Mouse (Mus musculus): ENCODE measurements around the gene Olfr1301. TPM values are rescaled to one million over a fixed set of nuclear protein-coding genes. Genes with fewer than 3 reads are reported as not detected.

Olfr1301 gene
- not detected in 2 replicates for polyA plus RNA-seq (2012; ENCODE audit: insufficient read depth, insufficient read length, missing spikeins)

DNA sequence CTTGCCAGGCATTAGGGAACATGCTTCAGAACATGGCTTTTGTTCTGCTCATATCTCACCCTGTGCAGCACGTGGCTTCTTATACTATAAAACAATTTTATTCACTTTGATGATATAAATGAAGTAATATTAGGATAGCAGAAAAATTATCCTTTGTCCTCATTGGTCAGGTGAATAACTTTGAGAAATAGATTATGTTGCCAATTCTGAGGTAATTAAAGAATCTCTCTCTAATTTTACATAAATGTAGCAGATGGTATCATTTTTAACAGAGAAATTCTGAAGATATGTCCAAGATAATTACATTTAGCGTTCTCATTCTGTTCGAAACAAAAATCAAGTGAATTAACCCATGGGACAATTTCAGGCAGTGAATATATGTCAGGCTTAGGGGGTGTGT, at the start of gene Olfr1301:
TSS of gene Olfr1301 (plus strand) at position 301 of the 400 bp plus-strand sequence.
- Histone ChIP-seq H3K4me3 (ENCODE audit: insufficient read depth, low read length) (no peak within 1 kb of the TSS), H3K27ac (ENCODE audit: insufficient read depth, low read depth, low read length) (no peak within 1 kb of the TSS), H3K4me1 (ENCODE audit: control insufficient read depth, insufficient read depth, low read length) (no peaks in the 10 kb centered on the region)
- TF ChIP-seq CTCF (IDR thresholded peaks at IDR 0.05; ENCODE audit: low read depth, low read length), result no peak
- TF ChIP-seq POLR2A (IDR thresholded peaks at IDR 0.05; ENCODE audit: borderline replicate concordance, low read depth, low read length), result no peak

DNA sequence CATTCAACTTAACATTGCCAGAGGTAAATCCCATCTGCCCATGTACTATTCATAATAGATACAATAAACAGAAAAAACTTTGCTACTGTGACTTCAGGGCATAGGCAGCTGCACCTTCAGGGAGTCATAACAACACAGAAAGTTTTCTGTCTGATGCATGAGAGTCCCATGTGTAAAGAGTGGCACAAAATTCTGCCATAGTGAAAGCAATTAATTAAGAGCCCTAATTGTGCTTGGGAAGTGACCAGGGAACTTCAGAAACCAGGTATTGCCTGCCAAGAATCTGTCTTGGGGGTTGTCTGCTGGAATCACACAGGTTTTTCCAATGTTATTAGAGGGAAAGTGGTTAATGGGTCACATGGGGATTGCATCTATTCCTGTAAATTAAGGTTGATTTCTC, 24.1 kb upstream of the Olfr1301 start:
- TF ChIP-seq POLR2A (IDR thresholded peaks at IDR 0.05; ENCODE audit: borderline replicate concordance, low read depth, low read length) (no peak), CTCF (IDR thresholded peaks at IDR 0.05; ENCODE audit: low read depth, low read length) (no peak)
- no peak overlapping the region for H3K27ac ChIP-seq (ENCODE audit: insufficient read depth, low read depth, low read length)
- no peak overlapping the region for H3K4me3 ChIP-seq (ENCODE audit: insufficient read depth, low read length)
- no peaks in the 10 kb centered on the region for H3K4me1 ChIP-seq (ENCODE audit: control insufficient read depth, insufficient read depth, low read length)

DNA sequence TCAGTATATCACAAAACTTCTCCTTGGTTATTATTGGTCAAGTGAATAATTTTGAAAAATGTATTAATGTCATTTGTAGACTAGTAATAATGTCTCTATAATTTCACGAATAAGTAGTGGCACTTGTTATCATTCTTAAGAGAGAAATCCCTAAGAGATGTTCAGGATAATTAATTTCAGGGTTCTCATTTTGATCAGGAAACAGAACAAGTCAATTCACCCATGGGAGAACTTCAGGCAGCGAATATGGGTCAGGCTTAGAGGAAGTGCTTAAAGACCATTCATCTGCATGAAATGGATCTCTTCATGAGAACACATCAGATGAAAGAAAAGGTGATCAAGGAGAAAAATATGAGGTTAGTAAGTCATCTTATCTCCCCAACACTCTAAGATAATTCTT, 26.3 kb downstream of the Olfr1301 start, which contains the start of gene Olfr1302:
TSS of gene Olfr1302 (plus strand) at position 301 of the 400 bp plus-strand sequence.
- H3K27ac ChIP-seq (ENCODE audit: insufficient read depth, low read depth, low read length), result no peak within 1 kb of the TSS
- no peak within 1 kb of the TSS for H3K4me3 ChIP-seq (ENCODE audit: insufficient read depth, low read length)
- TF ChIP-seq POLR2A (IDR thresholded peaks at IDR 0.05; ENCODE audit: borderline replicate concordance, low read depth, low read length), result no peak
- H3K4me1 ChIP-seq (ENCODE audit: control insufficient read depth, insufficient read depth, low read length), result no peaks in the 10 kb centered on the region

Other genes with a start within 250 kb of the Olfr1301 start
- not detected in 2 replicates for gene Olfr1293-ps, start 225.8 kb upstream of the Olfr1301 start, polyA plus RNA-seq (2012; ENCODE audit: insufficient read depth, insufficient read length, missing spikeins)
- gene Olfr1294, start 210.7 kb upstream of the Olfr1301 start, polyA plus RNA-seq (2012; ENCODE audit: insufficient read depth, insufficient read length, missing spikeins), result not detected in 2 replicates
- gene Olfr1295, start 181.3 kb upstream of the Olfr1301 start, polyA plus RNA-seq (2012; ENCODE audit: insufficient read depth, insufficient read length, missing spikeins), result not detected in 2 replicates
- 0.33 TPM in 1 of 2 replicates, not detected in the other for gene Olfr1297, start 124.5 kb upstream of the Olfr1301 start, polyA plus RNA-seq (2012; ENCODE audit: insufficient read depth, insufficient read length, missing spikeins)
- gene Olfr1298, start 101.8 kb upstream of the Olfr1301 start, polyA plus RNA-seq (2012; ENCODE audit: insufficient read depth, insufficient read length, missing spikeins), result not detected in 2 replicates
- not detected in 2 replicates for gene Olfr1299, start 89.6 kb upstream of the Olfr1301 start, polyA plus RNA-seq (2012; ENCODE audit: insufficient read depth, insufficient read length, missing spikeins)
- not detected in 2 replicates for gene Olfr1302, start 26.4 kb downstream of the Olfr1301 start, polyA plus RNA-seq (2012; ENCODE audit: insufficient read depth, insufficient read length, missing spikeins)
- gene Olfr1303, start 69.3 kb downstream of the Olfr1301 start, polyA plus RNA-seq (2012; ENCODE audit: insufficient read depth, insufficient read length, missing spikeins), result not detected in 2 replicates
- not detected in 2 replicates for gene Olfr1305, start 126.1 kb downstream of the Olfr1301 start, polyA plus RNA-seq (2012; ENCODE audit: insufficient read depth, insufficient read length, missing spikeins)
- gene Olfr1306, start 165.3 kb downstream of the Olfr1301 start, polyA plus RNA-seq (2012; ENCODE audit: insufficient read depth, insufficient read length, missing spikeins), result not detected in 2 replicates
- 0.05 and 0.11 TPM in 2 replicates for gene Olfr1307, start 198.4 kb downstream of the Olfr1301 start, polyA plus RNA-seq (2012; ENCODE audit: insufficient read depth, insufficient read length, missing spikeins)
- not detected in 2 replicates for gene Olfr1308, start 213.9 kb downstream of the Olfr1301 start, polyA plus RNA-seq (2012; ENCODE audit: insufficient read depth, insufficient read length, missing spikeins)
- not detected in 2 replicates for gene Olfr1309, start 239.3 kb downstream of the Olfr1301 start, polyA plus RNA-seq (2012; ENCODE audit: insufficient read depth, insufficient read length, missing spikeins)